Mouse (Mus musculus) left cerebral cortex, adult 2 months (tissue): ENCODE data around the gene Piezo1. TPM values are rescaled to one million over a fixed set of nuclear protein-coding genes. Genes with fewer than 3 reads are reported as not detected.
A peak's percentile ranks its signal among the peaks of the same experiment; 100 is the strongest.

Source experiments
- DNase-seq, 2 experiments: peaks; one replicate each; pipeline ENCODE4 v3.0.0; 2021 to 2022; ENCODE audit warnings: low spot score in 2 of 2, mixed read lengths in 1 of 2; ENCODE audit errors: extremely low spot score in 1 of 2
- H3K27ac ChIP-seq: fragments of 200-600 bp; 2 replicates; pipeline ENCODE4 v1.8.1; 2022
- H3K4me3 ChIP-seq: fragments of 200-600 bp; 2 replicates; pipeline ENCODE4 v1.8.1; 2022
- CTCF ChIP-seq: fragments of 200-600 bp; IDR thresholded peaks from 2 replicates; pipeline ENCODE4 v1.8.1; 2022; ENCODE audit warnings: antibody characterized with exemption, mild to moderate bottlenecking, moderate library complexity
- intact Hi-C: fragments of 180-260 bp; cut with DNase I; formaldehyde crosslinking; loops from one replicate; pipeline ENCODE4 v1.15.1; 2025
- total RNA-seq, 2 experiments: library from RNA; stranded (reverse); gene quantifications; 2 replicates each; pipeline ENCODE4 v1.2.3; 2021

Gene Piezo1
- total RNA-seq, 2 experiments from 2014 or later: 6.8 to 7.7 TPM

DNA sequence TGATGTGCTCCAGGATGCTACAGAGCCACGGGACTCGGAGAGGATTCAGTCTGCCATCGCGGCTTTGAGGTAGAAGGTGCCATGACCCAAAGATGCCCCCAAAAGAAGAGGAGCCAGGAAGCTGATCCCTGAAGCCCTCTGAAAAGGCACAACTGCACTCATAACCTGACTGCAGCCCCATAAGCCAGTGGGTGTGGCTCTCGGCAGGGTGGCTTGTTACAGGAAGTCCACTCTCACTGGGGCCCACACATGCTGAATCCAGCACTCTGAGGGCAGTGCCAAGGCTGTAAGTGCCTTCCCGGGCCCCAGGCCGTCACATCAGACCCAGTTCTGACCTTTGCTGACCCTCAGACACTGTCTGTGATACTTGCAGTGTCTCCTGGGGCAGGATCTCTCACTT, 38.7 kb downstream of the Piezo1 start:
- no peak for TF ChIP-seq CTCF
- Histone ChIP-seq H3K4me3 (no peak overlapping the region), H3K27ac (no peak overlapping the region)
- intact Hi-C loops: no loop called here
- no peak for DNase-seq

GRCm38 (mm10) chr8:122511552-122511951, 39.6 kb downstream of the Piezo1 start:
- TF ChIP-seq CTCF: no peak

DNA sequence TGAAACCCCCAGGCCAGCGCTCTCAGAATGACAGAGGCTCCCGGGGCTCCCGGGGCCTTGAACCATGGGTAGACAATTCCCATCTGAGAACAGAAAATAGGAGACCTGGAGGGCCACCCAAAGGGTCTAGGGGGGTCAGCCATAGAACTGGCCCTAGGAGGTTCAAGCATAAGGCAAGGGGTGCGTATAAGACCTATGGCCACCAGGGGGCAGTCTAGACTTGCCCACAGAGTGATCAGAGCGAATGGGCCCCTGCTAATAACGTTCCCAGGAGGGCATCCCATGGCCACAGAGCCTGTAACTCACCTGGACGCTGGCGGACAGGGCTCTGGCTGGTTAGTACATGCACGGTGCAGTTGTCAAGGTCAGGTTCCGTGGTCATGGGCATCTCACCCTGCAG, 50.3 kb downstream of the Piezo1 start:
- peak; percentile 65 to 68 for DNase-seq
- TF ChIP-seq CTCF: peak; percentile 98
- Histone ChIP-seq H3K27ac (no peak overlapping the region), H3K4me3 (no peak overlapping the region)
- intact Hi-C loops: loop anchor here (1.0 to 2.0 kb wide), 3 partner anchors 50 to 329 kb away; partner anchors contain the start of genes Galns, Piezo1 and Trappc2l

More at GRCm38 (mm10) chr8:122511552-122511951, 39.6 kb downstream of the Piezo1 start:
- intact Hi-C loops: no loop called here
- no peak overlapping the region for H3K4me3 ChIP-seq
- H3K27ac ChIP-seq: no peak overlapping the region
- DNase-seq: no peak

DNA sequence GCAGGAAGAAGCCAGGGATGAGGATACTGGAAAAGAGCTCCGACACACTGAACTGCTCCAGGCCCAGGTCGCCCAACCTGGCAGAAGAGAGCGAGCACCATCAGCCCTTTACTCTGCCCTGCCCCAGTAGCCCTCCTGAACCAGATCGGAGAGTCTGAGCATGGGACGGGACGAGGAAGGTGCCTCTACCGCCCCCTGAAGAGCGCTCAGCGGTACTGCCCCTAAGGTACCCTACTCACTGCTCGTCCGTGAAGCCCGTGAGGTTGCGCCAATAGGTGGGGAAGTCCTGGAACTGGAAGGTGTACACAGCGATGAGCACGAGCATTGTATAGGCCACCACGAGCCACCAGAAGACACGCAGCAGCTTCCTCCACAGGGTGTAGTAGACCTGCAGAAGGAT, 53.2 kb downstream of the Piezo1 start:
- TF ChIP-seq CTCF: peak; percentile 32
- H3K4me3 ChIP-seq: no peak overlapping the region
- DNase-seq: no peak
- intact Hi-C loops: no loop called here
- H3K27ac ChIP-seq: no peak overlapping the region

DNA sequence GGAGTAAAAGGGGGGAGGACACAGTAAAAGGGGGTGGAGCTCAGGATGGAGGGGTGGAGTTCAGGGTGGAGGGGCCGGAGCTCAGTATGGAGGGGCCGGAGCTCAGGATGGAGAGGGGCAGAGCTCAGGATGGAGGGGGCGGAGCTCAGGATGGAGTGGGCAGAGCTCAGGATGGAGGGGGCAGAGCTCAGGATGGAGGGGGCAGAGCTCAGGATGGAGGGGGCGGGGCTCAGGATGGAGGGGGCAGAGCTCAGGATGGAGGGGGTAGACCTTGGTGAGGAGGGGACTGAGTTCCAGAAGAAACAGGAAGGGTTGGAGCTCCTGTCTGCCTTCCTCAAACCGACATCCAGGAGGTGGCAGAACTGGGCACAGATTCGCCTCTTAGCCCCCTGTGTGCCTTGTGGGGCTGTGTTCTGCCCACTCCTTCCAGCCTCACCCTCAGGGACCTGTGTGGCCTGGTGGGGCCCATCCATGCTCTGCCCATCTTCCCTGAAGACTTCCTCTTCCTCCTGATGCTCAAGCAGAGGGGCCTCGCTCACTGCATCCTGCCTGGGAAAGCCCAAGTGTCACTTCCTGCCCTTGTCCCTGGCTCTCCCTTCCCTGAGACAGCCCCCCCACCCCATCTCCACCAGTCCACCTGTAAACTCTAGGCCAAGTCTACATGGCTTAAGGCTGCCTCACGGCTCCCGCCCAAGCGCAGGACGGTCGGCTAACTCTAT, 54.0 kb downstream of the Piezo1 start:
- Histone ChIP-seq H3K4me3 (no peak overlapping the region), H3K27ac (no peak overlapping the region)
- intact Hi-C loops: no loop called here
- DNase-seq: no peak
- no peak for TF ChIP-seq CTCF

GRCm38 (mm10) chr8:122488387-122488786, 62.7 kb downstream of the Piezo1 start:
- Histone ChIP-seq H3K4me3 (no peak overlapping the region), H3K27ac (no peak overlapping the region)
- no peak for TF ChIP-seq CTCF
- DNase-seq: no peak
- intact Hi-C loops: no loop called here

GRCm38 (mm10) chr8:122484831-122485230, 66.3 kb downstream of the Piezo1 start:
- TF ChIP-seq CTCF: no peak
- no peak for DNase-seq
- intact Hi-C loops: no loop called here
- no peak overlapping the region for H3K27ac ChIP-seq
- H3K4me3 ChIP-seq: no peak overlapping the region

- H3K27ac ChIP-seq: no peak overlapping the region
- intact Hi-C loops: no loop called here
- peak; percentile 8 for TF ChIP-seq CTCF
- no peak for DNase-seq
- no peak overlapping the region for H3K4me3 ChIP-seq
Measured at GRCm38 (mm10) chr8:122483877-122484276, 67.3 kb downstream of the Piezo1 start.

- no peak overlapping the region for H3K4me3 ChIP-seq
- no peak for DNase-seq
- TF ChIP-seq CTCF: no peak
- intact Hi-C loops: no loop called here
- no peak overlapping the region for H3K27ac ChIP-seq
Measured at GRCm38 (mm10) chr8:122482448-122482847, 68.7 kb downstream of the Piezo1 start.

GRCm38 (mm10) chr8:122475580-122476320, 75.4 kb downstream of the Piezo1 start, which contains the start of the genes Rnf166 and Ctu2:
TSS of gene Rnf166 (minus strand) at chr8:122476064.
TSS of gene Ctu2 (plus strand) at chr8:122476143.
- no peak for TF ChIP-seq CTCF
- Histone ChIP-seq H3K4me3 (peak within 1 kb of the TSS; percentile 91), H3K27ac (peak within 1 kb of the TSS; percentile 93)
- DNase-seq: peak; percentile 93 to 97
- intact Hi-C loops: loop anchor here (1.0 to 10.0 kb wide), 4 partner anchors 14 to 191 kb away; partner anchors contain the start of genes Mvd, Zc3h18 and Zfpm1

- peak in 1 of 2 experiments; percentile 43 for DNase-seq
- Histone ChIP-seq H3K4me3 (peak overlapping the region; percentile 91), H3K27ac (peak overlapping the region; percentile 15; the same call in 1 of the 2 replicates)
- intact Hi-C loops: loop anchor here (1.0 to 10.0 kb wide), 2 partner anchors 14 to 190 kb away; partner anchors contain the start of gene Zfpm1
- no peak for TF ChIP-seq CTCF
Measured at GRCm38 (mm10) chr8:122474951-122475560, 76.1 kb downstream of the Piezo1 start.
